Mouse (Mus musculus): ENCODE data around the gene Opn1sw. TPM values are rescaled to one million over a fixed set of nuclear protein-coding genes. Genes with fewer than 3 reads are reported as not detected.

The Opn1sw gene
- total RNA-seq (2015): not detected in 2 replicates
- total RNA-seq (2017): not detected in 2 replicates

DNA sequence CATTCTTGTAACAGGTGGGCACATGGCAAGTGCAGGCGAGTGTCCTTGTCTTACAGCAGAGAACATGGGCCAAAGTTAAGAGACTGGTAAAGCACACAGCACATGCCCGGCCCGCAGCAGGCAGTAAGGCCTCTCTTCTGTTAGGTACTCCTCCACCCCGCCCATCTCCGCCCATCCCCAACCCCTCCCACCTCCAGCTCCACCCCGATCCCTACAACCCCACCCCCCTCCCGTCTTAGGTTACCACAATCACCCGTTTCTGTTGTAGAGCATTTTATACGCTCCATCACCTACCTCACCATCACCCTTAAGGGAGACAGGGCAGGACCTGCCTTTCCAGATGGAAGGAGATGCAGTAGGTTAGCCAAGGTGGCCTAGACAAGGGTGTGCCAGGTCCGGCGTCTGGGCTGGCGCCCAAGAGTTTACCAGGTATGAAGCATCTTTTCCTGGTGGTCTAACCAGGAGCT is at the start of gene Opn1sw:
Gene Opn1sw, minus strand, starts transcription at position 417 of the 467 bp plus-strand sequence.
- ATAC-seq (ENCODE audit: poor library complexity, severe bottlenecking): no peak

DNA sequence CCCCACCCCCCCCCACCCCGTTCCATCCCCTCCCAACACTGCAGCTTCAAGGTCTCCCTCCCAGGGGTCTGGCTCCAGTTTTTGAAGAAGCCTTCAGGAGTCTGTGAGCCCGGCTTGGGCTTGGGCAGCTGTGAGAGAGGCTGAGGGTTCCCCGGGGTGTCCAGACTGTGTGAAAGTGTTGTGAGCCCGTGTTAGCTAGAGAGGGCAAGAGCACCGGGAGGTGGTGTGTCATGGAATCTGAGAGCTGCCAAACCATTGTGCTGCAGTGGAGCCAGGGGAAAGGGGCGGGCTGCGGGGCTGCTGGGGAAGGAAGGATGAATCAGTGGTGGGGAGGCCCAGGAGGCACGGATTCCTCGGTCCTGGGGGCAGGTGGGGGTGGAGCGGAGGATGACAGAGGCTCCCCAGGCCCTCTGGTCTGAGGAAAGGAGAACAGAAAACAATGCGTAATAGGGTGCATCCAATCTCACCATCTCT is 48.2 kb upstream of the Opn1sw start:
- ATAC-seq (ENCODE audit: poor library complexity, severe bottlenecking): no peak

DNA sequence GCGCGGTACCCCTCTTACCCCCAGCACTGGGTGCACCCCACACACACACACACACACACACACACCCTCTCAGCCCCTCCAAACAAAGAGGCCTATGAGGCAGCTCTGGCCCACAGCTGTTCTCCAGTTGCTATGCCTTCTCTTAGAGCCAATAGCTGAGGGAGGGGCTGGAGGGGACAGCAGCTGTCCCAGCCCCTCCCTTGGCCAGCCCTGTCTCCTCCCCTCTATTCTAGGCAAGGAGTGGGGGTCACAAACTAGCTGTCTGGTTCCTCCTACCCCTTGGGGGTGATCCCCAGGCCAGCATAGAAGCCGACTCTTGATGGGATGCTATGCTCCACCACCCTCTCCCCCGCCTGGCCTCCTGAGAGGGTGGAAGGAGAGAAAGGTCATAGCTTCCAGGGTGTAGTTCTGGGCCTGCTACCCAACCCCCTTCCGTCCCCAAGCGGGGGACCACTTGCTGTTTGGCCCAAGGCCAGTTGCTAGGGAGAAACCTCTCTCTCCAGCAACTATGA is 47.7 kb upstream of the Opn1sw start:
- no peak for ATAC-seq (ENCODE audit: poor library complexity, severe bottlenecking)

DNA sequence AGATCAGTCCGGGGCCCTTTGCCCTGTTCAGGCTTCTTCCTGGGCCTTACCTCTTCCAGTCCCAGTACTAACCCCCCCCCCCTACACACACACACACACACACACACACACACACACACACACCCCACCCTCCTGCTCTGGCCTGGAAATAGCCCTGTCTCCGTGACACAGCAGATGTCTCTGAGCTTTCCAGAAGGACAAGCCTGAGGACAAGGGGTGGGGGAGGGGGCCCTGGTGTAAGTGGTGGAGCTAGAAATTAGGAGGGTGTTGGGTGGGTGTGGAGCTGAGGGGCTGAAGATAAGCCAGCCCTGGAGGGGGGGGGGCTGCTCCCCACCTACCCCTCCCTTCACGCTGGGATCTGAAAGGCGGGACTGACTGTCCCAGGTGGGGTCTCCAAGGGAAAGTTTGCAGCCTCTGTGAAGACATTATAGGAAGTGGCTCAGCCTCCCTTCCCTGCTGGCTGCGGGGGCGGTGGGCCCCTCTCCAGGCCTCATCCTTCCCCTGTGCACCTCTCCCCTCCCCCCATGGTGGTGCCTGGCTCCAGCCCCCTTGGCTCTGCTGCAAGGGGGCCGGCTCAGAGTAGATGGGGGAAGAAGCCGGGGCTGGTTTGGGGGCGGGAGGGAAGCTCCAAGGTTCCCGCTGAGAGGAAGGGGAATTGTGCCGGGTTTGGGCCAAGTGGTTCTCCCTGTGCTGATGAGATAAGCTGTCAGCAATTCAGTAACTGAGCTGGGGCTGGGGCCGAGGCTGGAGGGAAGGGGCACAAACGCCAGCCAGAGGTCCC is 46.8 kb upstream of the Opn1sw start:
- no peak for ATAC-seq (ENCODE audit: poor library complexity, severe bottlenecking)

DNA sequence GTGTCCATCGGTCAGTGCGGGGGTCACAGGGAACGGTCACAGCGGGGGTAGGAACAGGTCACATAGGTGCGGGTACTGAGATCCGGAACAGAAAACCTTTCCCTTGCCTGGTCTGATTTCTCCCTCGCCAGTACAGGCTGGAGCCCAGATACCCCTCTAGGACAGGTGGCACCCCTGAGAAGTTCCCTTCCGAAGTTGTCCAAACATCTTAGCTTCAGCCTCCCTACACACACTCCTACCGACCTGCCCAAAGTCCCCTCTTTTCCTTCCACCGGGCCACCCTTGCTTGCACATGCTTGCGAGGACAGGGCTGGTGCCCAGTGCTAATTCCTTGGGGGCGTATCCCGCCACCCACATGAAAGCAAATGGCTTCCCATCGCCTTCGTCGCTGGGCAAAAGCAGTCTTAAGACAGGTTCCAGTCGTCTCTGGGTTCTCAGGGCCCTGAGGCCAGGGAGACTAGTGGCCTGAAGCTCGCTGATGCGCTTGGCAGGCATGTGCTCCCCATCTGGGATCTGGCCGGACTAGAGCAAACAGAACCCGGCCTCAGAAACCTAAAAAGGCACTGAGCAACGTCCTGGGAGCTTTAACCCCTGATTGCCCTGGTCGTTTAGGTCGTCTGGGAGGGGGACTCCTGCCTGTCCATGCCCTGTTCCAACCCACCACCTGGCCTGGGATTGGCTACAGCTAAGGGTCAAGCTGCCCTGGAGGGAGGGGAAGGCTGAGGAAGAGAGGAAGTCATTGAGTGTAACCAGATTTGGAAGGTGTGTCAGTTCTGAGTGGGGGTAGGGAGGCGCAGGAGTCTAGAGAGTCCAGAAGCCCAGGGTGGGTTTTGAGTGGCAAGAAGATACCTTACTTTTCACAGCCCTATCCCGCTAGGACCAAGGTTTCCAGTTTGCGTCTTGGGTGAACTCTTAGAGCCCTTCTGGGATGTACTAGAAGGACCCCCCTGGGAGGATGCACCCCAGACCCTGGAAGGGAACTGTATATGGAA is 45.8 kb upstream of the Opn1sw start:
- ATAC-seq (ENCODE audit: poor library complexity, severe bottlenecking): no peak

DNA sequence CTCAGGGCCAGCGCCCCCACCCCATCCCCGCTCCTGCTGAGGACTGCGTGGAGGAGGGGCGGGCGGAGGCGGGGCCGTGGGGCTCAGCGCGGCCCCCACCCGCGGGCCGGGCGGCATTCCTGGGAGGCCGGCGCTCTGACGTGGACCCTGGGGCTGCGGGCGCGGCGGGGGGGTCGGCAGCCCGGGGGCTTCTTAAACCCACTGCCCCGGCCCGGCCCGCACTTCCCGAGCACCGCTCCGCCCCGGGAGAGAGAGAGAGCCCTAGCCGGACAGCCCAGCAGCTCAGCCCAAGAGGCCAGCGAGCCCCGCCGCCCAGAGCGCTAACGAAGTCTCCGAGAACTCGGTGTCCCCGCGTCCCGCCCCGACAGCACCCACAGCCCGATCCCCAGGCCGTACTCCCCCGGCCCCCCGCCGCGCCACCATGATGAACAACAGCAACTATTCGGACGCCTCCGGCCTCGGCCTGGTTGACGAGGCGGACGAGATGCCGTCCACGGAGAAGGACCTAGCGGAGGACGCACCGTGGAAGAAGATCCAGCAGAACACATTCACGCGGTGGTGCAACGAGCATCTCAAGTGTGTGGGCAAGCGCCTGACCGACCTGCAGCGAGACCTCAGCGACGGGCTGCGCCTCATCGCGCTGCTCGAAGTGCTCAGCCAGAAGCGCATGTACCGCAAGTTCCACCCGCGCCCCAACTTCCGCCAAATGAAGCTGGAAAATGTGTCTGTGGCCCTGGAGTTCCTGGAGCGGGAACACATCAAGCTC is 45.0 kb upstream of the Opn1sw start, which contains the start of gene Flnc:
Gene Flnc, plus strand, starts transcription at position 219 of the 766 bp plus-strand sequence.
- no peak for ATAC-seq (ENCODE audit: poor library complexity, severe bottlenecking)

DNA sequence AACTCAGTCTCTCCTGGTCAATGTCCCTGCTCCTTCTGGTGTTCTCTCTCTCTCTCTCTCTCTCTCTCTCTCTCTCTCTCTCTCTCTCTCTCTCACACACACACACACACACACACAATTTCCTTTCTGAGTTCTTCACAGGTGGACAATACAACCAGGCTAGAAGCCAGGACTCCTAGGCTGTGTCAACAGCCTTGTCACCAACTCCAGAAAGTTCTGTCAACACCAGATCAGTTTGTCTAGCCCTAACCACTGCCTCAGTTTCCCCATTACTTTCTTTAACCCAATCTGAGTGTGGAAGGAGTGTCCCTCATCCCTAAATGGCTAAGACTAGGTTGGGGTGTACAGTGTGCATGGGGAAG is 44.4 kb upstream of the Opn1sw start:
- no peak for ATAC-seq (ENCODE audit: poor library complexity, severe bottlenecking)

DNA sequence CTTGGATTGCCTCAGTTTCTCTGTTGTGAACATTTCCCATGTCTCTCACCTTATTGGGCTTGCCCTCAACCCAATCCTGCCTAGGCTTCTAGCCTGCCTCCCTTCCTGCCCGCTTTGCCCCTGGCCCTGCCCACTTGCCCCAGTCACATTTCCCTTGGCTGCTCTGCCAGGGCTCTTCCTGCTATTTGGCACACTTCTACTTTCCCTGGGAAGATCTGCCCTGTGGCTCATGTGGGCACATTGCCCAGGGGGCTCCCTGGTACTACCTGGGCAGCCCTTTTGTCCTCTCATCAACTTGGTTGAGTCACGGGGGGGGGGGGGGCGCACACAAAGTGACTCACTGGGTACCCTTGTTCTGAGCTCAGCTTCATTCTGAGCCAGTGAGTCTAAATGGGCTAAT is 43.9 kb upstream of the Opn1sw start:
- ATAC-seq (ENCODE audit: poor library complexity, severe bottlenecking): no peak

DNA sequence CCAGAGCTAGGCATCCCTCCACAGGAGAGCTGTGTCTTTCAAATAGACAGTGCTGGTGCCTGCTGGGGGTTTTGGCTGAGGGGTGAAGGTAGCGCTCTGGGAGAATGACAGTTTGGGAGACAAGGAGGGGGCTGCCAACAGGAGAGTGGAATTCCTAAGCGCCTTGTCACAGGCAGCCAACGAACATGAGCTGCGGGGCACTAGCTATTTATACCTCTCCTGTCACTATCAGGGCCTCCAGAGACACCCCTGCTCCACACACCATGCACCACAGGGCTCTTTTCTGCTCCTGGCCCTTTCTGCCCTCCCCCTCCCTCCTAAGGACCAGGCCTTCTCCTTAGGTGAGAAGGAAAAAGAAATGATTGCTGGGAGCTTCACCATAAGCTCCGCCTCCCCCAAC is 43.2 kb upstream of the Opn1sw start:
- ATAC-seq (ENCODE audit: poor library complexity, severe bottlenecking): no peak

DNA sequence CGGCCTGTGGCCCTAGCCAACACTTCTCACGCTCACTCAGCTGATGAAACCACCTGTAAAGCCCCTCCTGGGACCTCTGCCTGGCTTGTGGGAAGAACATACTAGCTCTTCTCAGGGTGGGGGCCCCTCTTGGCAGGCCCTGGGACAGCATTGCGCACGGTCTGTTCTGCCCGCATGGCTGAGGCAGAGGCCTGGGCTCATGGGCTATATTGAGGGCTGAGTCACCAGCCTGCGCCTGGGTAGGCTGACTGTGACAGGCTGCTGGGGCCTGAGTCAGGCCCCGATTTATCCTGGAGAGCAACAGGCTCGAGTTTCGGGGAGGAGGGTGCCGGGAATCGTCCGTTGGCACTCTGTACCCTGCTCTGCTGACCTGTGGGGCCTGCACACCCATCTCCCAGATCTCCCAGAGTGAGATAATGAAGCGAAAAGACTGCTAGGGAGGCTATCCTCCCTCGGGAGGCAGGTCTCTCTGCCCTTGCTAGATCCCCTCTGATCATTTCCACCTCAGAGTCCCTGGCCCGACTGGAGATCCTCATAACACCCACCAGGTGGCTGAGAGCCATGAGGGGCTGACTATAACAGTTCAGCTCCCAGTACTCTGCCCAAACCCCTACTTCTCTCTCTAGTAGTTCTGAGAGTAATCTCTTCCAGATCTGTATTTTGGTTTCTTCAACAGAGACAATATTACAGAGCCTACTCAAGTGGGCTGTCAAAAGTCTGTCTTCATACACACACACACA is 42.6 kb upstream of the Opn1sw start:
- no peak for ATAC-seq (ENCODE audit: poor library complexity, severe bottlenecking)

DNA sequence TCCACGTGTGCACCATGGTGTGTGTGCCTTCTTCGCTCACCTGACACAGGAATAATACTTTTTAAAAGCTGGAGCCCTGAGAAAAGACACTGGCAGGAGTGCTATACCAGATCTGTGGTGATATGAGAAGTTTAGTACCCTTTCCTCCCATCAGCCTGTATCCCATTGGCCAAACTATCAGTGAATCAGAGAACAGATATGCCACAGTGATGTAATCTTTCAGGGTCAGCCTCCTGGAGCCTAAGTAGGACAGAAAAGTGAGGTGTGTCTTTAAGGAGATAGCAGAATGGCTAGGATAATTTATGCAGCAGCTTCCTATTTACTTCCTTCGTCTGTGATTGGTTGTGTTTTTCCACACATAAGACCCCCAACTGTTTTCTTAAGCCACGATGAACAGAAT is 39.9 kb upstream of the Opn1sw start:
- no peak for ATAC-seq (ENCODE audit: poor library complexity, severe bottlenecking)

DNA sequence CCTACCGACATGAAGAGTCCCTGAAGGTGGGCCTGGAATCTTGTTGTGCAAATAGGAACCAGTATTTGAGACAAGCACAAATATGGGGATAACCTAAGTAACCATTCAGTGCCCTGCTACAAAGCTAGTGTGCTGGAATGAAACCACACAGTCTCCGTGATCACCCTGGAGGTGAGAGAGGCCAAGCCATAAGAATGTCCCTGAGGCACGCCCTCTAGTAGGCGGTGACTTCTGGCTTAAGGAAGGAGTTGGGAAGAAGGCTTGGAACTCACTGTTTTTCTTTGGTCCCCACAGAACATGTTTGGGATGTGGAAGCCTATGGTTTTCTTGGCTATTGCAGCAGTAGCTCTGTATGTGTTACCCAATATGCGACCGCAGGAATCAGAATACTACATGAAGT is 38.1 kb upstream of the Opn1sw start:
- ATAC-seq (ENCODE audit: poor library complexity, severe bottlenecking): no peak

DNA sequence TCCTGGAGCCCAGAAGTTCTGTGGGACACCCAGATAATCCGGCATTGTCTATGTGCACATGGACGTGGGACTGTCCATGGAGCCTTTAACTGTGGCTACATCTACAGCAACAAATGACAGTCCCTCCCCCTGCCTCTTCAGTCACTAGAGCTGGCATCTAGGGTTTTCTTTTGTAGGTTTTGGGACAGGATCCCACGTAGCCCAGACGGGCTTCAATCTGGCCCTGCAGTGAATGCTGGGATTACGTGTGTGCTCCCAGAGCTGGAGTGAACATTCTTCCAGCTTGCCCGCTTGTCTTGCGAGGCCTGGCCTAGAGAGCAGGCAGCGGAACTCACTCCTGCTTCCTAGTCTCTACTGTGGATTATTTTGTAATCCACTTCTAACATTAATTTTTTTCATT is 36.9 kb upstream of the Opn1sw start:
- no peak for ATAC-seq (ENCODE audit: poor library complexity, severe bottlenecking)

DNA sequence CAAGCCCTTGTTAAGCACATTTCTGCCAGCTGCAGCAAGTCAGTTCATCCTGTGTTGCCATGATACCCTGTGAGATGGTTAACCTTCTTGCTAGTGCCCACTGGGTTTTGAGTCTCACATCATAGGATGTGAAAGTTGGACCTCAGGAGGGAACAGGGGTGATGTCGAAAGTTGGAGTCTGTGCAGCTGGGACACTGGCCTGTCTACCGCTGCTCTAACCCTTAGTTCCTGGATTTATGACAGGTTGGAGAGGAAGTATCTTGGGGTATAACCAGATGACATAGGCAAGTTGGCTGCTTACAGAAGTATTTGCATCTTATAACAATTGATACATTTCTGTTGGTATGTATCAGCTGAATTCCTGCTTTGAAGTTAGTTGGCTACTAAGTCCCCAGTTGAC is 32.3 kb upstream of the Opn1sw start:
- no peak; the same call in 1 of the 2 replicates for ATAC-seq (ENCODE audit: poor library complexity, severe bottlenecking)

DNA sequence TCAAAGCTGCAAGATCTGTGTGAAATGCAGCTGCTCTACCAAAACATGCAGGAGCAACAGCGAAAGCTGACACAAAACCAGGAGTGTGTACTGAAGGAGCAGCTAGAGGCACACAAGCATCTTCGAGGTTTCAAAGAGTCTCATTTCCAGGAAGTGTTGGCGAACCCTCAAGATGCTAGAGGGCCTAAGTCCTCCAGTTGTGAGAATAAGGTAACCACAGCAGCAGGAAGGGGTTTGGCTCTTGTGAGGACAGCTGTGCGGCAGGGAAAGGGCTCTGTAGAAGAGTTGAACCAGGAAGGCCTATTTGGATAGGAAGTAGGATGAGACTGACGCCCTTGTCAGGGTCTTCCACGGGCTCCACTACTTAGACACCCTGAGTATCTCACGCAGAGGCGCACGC is 27.2 kb upstream of the Opn1sw start:
- no peak for ATAC-seq (ENCODE audit: poor library complexity, severe bottlenecking)

DNA sequence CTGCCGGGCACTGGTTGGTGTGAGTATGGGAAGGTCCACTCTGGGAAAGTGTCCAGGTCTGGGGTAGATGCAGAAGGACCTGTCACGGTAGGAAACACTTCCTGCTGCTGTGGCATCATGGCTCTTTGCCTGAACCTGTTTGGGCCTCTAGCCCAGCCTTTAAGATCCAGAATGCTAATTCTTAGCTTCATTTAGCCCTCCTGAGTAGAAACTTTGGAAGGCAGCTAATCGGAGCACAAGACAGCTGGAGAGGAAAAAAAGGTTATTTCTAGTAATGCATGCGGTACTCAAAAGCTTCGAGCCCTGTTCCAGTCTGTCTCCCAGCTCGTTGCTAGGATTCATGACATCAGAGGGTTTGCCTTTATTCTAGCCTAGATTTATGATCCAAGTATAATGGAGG is 18.1 kb upstream of the Opn1sw start:
- ATAC-seq (ENCODE audit: poor library complexity, severe bottlenecking): no peak

DNA sequence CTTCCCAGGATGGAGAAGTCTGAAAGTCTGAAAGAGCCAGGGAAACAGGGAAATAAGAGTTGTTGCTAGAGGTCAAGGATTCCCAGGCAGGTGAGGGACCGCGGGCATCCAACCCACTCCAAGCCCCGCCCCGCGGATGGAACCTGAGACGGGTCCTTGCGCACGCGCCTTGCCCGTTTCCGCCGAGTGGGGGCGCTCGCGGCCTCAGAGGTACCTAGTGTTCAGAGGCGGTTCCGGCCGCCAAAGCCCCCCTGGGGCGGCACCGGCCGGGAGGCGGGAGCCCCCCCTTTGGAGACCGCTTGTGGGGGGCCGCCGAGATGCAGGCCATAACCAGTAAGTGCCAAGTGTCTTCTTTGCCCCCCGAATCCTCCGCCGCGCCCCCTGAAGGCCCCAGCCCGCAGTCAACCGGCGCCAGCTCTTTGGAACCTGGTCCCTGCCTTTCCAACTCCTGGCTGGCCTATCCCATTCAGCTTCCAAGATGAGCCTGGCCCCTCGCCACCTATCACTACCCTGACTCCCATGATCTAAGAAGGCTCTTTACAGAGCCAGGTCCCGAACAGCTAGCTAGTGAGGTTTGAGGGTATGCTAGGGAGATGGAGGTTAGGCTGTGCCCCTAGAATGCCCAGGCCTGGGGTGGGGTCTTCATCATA is 14.6 kb upstream of the Opn1sw start:
- ATAC-seq (ENCODE audit: poor library complexity, severe bottlenecking): no peak

DNA sequence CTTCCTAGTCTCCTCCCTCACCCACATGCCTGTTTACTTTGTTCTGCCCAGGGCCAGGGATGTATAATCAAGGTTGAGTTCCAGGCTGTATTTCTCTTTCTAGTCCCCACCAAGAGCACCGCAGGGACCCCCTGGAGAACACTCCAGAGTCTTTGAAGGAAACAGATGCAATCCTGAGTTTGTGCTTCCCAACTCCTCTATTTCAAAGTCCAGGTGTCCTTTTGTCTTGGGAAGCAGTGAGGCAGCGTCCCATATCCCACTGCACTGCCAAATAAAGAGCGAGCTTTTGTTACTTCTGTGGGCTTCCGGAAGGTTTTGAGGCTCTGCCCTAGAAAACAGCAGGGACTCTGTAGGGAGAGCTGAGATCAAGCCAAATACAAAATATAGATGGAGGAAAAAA is 11.6 kb upstream of the Opn1sw start:
- ATAC-seq (ENCODE audit: poor library complexity, severe bottlenecking): no peak

DNA sequence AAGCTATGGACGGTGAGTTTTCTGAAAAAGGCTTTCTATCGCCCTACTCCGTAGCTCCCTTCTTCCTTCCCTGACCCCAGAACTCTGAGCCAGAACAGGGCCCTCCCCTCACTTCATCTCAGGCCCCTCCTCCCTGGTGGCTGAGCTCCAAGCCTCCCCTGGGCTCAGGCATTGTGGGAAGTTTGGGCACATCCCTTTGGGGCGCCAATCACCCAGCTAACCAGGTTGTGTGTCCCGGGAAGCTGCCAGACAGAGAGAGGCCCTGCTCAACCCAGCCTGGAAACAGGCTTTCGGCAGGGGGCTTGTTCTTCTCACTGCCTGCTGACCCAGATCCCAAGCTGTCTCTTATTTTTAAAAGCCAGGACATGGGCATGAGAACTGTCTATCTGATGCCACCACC is 9.3 kb upstream of the Opn1sw start:
- no peak for ATAC-seq (ENCODE audit: poor library complexity, severe bottlenecking)
